Mouse (Mus musculus) neural tube, postnatal 0 days (tissue): ENCODE measurements around the gene Olfr843. TPM values are rescaled to one million over a fixed set of nuclear protein-coding genes. Genes with fewer than 3 reads are reported as not detected.

Experiments used
- polyA plus RNA-seq: library from polyadenylated mRNA; unstranded; fragments of >200 nt; fragmentation: Nextera tagmentation; extraction: Ambion mirVana; gene quantifications from 2 replicates; pipeline ENCODE4 v1.2.1, GENCODE M21; 2015

The Olfr843 gene
- not detected in 2 replicates for polyA plus RNA-seq

DNA sequence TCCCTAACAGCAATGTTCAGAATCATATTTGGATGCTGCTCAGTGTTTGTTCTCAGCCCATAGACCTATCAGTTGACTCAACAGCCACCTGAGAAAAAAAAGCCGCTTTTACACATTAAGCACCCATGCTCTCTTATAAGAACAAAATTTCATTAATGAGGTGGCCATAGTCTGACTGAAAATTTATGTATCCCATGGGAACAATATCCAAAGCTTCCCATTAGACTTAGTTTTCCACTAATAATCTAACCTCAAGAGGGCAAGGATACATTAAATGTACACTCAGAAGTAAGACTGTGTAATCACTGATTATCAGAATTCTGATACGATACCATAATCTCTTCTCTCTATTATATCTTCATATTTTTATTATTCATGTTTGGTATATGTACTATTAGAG lies at the start of gene Olfr843:
TSS of gene Olfr843 (minus strand) at position 101 of the 400 bp plus-strand sequence.

Other genes starting within 250 kb of the Olfr843 start
- gene Olfr835, start 219.3 kb downstream of the Olfr843 start, polyA plus RNA-seq = not detected in 2 replicates
- gene Olfr836, start 131.6 kb downstream of the Olfr843 start, polyA plus RNA-seq = not detected in 2 replicates
- gene Olfr837, start 115.7 kb downstream of the Olfr843 start, polyA plus RNA-seq = not detected in 2 replicates
- gene Olfr839-ps1, start 74.7 kb downstream of the Olfr843 start, polyA plus RNA-seq = not detected in 2 replicates
- not detected in 2 replicates for gene Olfr844, start 64.4 kb upstream of the Olfr843 start, polyA plus RNA-seq
- gene Olfr845, start 84.5 kb upstream of the Olfr843 start, polyA plus RNA-seq = not detected in 2 replicates
- not detected in 2 replicates for gene Olfr846, start 112.0 kb upstream of the Olfr843 start, polyA plus RNA-seq
- gene Olfr847, start 126.7 kb upstream of the Olfr843 start, polyA plus RNA-seq = not detected in 2 replicates
- not detected in 2 replicates for gene Olfr849, start 188.3 kb upstream of the Olfr843 start, polyA plus RNA-seq
- not detected in 2 replicates for gene Olfr850, start 226.3 kb upstream of the Olfr843 start, polyA plus RNA-seq
- gene Olfr851, start 241.3 kb upstream of the Olfr843 start, polyA plus RNA-seq = not detected in 2 replicates